Mouse (Mus musculus): ENCODE results near the gene Sorcs3. TPM values are rescaled to one million over a fixed set of nuclear protein-coding genes. Genes with fewer than 3 reads are reported as not detected.
A peak's percentile ranks its signal among the peaks of the same experiment; 100 is the strongest.

Gene Sorcs3
- total RNA-seq, 2 experiments from 2014 or later: 28.7 to 29.0 TPM

- intact Hi-C loops (cut with DNase I): no loop called here
- peak in 1 of 2 experiments; percentile 20 for DNase-seq (ENCODE audit: low spot score in 2 of 2)
These were observed 57.9 kb downstream of the Sorcs3 start for GRCm38 (mm10) chr19:48263750-48264149.

GRCm38 (mm10) chr19:48280273-48280672, 74.4 kb downstream of the Sorcs3 start:
- intact Hi-C loops (cut with DNase I): no loop called here

DNA sequence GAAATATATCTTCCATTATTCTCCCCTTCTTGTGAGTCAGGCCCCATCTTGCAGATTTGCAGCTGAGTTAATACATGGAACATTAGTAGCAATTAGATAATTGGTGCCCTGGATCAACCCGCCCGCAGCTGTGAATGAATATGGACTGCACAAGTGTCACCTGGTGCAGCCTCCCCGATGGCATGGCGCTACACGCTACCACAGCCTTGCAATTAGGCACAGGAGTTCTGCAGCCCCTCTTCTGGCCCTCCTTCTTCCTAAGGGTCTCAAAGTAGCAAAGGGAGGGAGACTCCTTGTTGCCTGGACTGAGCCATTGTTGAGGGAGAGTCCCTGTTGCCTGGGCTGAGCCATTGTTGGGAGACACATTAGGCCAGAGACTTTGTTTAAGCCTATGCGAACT, 76.4 kb downstream of the Sorcs3 start:
- no peak for DNase-seq (ENCODE audit: low spot score in 2 of 2)
- intact Hi-C loops (cut with DNase I): no loop called here

More at GRCm38 (mm10) chr19:48280273-48280672, 74.4 kb downstream of the Sorcs3 start:
- no peak for DNase-seq (ENCODE audit: low spot score in 2 of 2)

GRCm38 (mm10) chr19:48283217-48283616, 77.4 kb downstream of the Sorcs3 start:
- intact Hi-C loops (cut with DNase I): no loop called here
- no peak for DNase-seq (ENCODE audit: low spot score in 2 of 2)

DNA sequence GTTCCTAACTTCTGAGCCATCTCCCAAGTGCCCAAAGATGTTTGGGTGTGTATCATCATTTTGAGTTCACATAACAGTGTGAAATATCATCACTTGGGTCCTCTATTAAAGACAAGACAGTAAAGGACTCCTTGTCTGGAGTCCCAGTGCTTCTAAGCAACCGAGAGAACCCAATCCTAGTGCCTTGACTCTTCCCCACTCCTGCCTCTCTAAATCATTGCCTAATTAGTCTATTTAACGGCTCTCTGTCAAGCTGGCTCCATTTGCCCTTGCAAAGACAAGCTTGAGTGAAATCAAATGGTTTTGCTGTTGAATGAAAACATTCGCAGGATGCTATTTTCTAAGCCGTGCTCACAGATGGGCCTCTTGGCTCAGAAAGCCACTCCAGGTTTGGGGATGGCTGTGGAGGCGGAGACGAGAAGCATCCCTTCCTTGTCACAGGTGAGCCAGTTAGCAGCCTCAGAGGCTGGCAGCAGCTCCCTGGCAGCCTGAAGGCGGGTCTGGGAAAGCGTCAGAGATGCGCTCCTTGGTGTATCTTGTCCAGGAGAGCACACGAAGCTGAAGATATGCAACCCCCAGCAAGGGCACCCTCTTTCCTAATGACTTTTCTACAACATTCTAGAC, 79.9 kb downstream of the Sorcs3 start:
- peak in 1 of 2 experiments; percentile 27 for DNase-seq (ENCODE audit: low spot score in 2 of 2)

DNA sequence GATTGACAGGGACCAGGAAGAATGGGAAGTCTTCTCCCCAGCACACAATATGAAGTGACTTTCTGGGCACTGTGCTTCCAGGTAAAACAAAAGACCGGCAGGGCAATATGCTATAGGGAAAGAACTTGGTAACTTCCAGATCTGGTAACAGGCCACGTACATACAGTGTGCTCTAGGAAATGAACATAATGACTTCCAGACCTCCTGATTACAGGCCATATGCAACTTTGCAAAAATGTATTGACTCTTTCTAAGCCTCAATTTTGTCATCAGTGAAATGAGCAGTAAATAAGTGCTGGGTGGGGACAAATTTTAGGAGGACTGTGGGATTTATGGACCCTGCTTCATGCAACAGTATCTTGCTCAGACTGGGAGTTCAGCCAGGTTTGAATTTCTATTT, 88.4 kb downstream of the Sorcs3 start:
- no peak for DNase-seq (ENCODE audit: low spot score in 2 of 2)
- intact Hi-C loops (cut with DNase I): no loop called here

More for the DNA sequence above, 79.9 kb downstream of the Sorcs3 start:
- intact Hi-C loops (cut with DNase I): no loop called here

DNA sequence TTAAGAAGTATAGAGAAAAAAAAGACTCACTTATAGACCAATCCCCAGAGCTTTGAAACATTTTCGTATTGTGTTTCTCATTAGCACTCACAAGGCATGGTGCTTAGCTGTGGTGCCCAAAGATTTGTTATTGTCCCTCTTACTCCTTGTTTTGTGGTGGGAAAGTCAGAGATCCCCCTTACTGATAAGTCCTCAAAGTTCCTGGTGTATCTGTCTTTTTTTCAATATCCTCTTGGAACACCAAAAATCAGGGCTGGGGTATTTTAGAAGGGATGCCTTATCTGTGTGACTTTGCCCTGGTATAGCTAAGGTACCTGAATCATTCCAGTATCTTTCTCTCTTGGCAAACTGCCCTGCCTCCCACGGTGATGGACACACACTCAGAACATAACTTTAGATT, 92.6 kb downstream of the Sorcs3 start:
- intact Hi-C loops (cut with DNase I): no loop called here
- DNase-seq (ENCODE audit: low spot score in 2 of 2): no peak

GRCm38 (mm10) chr19:48300440-48301231, 94.8 kb downstream of the Sorcs3 start:
- intact Hi-C loops (cut with DNase I): no loop called here
- no peak for DNase-seq (ENCODE audit: low spot score in 2 of 2)

GRCm38 (mm10) chr19:48301300-48301699, 95.5 kb downstream of the Sorcs3 start:
- DNase-seq (ENCODE audit: low spot score in 2 of 2): no peak
- intact Hi-C loops (cut with DNase I): no loop called here

DNA sequence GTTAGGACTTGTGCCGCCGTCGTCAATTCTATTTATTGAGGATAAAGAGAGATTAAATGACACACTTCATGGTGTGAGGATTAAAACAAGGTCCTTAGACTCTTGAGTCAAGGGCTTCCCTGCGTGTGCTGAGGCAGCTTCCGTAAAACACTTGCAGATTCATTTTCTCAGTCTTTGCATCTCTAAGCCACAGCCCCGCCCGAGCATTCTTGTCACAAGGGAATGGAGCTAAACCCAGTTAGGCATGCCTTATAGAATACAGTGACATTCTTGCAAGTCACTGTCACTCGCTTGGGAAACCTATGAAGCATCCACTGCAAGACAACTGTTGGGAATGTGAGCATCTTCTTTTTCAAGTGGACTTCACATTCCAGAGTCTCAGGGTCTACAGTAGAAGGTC, 102.5 kb downstream of the Sorcs3 start:
- no peak for DNase-seq (ENCODE audit: low spot score in 2 of 2)
- intact Hi-C loops (cut with DNase I): no loop called here

GRCm38 (mm10) chr19:48309531-48310337, 103.9 kb downstream of the Sorcs3 start:
- intact Hi-C loops (cut with DNase I): no loop called here
- no peak for DNase-seq (ENCODE audit: low spot score in 2 of 2)

DNA sequence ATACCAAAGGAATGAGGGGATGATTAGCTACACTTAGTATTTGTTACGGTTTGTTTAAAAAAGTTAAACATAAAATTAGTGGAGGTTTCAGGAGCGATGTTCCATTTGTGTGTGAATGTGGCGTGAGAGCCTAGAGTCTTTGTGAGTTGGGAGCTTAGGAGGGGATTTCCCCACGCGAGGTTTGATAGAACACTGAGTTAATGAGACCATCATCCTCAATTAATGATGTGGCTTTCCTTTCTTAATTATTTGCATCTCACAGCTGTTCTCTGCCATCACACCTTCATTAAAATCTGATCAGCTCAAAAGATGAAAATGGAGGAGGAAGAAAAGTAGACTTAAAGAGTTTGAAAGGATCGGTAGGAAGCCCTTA, 104.5 kb downstream of the Sorcs3 start:
- intact Hi-C loops (cut with DNase I): no loop called here
- DNase-seq (ENCODE audit: low spot score in 2 of 2): no peak

- DNase-seq (ENCODE audit: low spot score in 2 of 2): no peak
- intact Hi-C loops (cut with DNase I): no loop called here
These were observed 108.0 kb downstream of the Sorcs3 start for GRCm38 (mm10) chr19:48313776-48314175.

DNA sequence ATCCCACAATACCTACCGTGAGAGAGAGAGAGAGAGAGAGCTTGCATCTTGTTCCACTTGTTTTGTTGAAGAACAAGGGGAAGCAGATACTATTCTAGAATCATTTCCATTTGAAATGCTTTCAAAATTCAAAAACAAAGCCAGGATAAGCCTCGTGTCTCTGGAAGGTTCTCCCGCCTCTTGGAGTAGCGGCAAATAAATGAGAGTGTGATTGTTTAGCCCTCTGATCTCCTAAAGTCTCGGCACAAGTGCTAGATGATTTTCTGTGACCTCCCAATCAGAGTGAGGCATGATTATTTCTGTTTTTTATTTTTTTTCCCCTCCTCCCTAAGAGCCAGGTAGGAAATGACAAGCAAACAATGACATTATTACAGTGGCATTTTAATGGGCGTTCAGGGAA, 121.3 kb downstream of the Sorcs3 start:
- no peak for DNase-seq (ENCODE audit: low spot score in 2 of 2)
- intact Hi-C loops (cut with DNase I): no loop called here

DNA sequence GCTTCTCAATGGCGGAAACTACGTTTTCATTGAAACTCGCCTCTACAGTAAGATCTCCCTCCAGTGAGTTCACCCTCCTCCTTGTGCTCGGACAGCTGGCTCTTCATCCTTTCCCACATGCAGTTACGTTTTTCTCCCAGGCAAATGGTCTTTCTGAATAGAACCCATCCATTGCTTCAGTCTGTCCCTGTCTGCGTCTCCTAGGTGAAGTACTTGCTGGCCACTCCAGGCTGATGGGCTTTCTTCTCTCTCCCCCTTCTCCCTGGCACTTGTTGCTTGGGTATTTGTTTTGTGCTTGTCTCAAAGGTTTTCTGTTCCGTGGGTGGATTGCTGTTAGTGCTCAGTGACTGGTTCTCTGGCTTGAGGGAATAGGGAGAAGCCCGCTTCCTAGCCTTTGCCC, 122.3 kb downstream of the Sorcs3 start:
- intact Hi-C loops (cut with DNase I): no loop called here
- DNase-seq (ENCODE audit: low spot score in 2 of 2): no peak

DNA sequence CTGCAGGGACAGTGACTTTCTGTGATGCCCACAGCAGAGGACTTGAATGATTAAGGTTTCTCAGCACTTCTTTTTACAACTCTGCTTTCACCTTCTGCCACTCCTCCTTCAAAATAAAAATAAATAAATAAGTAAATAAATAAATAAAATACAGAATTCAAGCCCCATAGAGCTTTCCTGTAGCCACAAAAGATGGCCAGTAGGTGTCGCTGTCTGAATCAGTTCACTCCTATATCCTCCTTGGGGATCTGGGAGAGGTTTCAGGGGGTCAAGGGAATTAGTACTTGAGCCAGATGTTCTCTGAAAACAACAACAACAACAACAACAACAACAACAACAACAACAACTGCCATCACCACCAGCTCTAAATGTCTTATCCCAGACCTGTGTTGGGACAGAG, 125.8 kb downstream of the Sorcs3 start:
- intact Hi-C loops (cut with DNase I): no loop called here
- DNase-seq (ENCODE audit: low spot score in 2 of 2): no peak

GRCm38 (mm10) chr19:48333085-48333484, 127.3 kb downstream of the Sorcs3 start:
- DNase-seq (ENCODE audit: low spot score in 2 of 2): no peak
- intact Hi-C loops (cut with DNase I): no loop called here

GRCm38 (mm10) chr19:48337461-48337860, 131.6 kb downstream of the Sorcs3 start:
- no peak for DNase-seq (ENCODE audit: low spot score in 2 of 2)
- intact Hi-C loops (cut with DNase I): no loop called here

- DNase-seq (ENCODE audit: low spot score in 2 of 2): no peak
- intact Hi-C loops (cut with DNase I): no loop called here
These were observed 132.3 kb downstream of the Sorcs3 start for GRCm38 (mm10) chr19:48338098-48338497.

GRCm38 (mm10) chr19:48342770-48343169, 136.9 kb downstream of the Sorcs3 start:
- no peak for DNase-seq (ENCODE audit: low spot score in 2 of 2)
- intact Hi-C loops (cut with DNase I): no loop called here
